Mouse (Mus musculus): ENCODE data around the gene Srpk1. TPM values are rescaled to one million over a fixed set of nuclear protein-coding genes. Genes with fewer than 3 reads are reported as not detected.
"Not testable (repeated sequence)": the region's sequence is repeated elsewhere in the genome, so short reads cannot be mapped to it uniquely, and the experiment has no call there.

Srpk1 gene
- polyA plus RNA-seq, 1 experiment from 2014 or later = 75.1 TPM

DNA sequence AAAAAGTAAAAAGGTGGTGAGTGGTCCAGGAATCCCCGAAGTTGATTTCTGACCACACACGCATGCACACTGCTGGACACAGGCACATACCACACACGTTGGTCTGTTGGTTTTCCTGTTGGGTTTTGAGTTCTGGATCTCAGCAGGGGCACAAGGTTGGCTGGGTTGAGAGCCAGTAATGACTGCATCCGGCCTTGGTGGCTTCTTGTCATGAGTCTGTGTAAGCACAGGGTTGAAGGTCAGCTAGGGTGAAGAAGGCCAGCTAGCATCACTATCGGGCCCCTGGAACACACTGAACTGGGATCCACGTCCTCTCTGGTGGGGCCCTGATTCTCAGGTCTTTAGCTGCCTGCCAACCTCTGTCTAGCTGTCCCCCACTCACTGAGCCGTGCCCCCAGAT, 50.0 kb downstream of the Srpk1 start:
- no peak for ATAC-seq (ENCODE audit: borderline replicate concordance, extremely low read depth, low FRiP score, low TSS enrichment)
- WGBS = 73% methylated on average over 7 of the region's 7 CpGs

DNA sequence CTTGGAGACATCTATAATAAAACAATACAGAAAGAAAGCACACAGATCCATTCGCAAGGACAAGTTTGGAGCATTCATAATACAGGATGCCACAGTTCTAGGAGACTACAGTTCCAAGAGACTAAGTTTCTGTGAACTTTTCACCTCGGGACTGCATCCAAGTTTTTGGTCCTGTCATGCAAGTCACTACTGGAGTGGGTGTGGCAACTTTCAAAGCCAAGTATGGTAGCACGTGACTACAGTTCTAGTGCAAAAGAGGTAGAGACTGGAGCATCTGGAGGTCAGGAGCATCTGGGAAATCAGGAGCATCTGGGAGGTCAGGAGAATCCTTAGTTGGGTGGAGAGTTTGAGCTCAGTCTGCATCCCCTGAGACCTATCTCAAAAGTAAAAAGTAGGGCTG, 50.6 kb downstream of the Srpk1 start:
- Histone ChIP-seq H3K36me3 (no peaks in the 10 kb centered on the region), H3K9me3 (no peaks in the 10 kb centered on the region), H3K27ac (no peak overlapping the region), H3K27me3 (peaks cover 3% of the 10 kb centered on the region; the same call in 1 of the 2 replicates), H3K4me2 (no peak overlapping the region), H3K4me1 (peaks cover 9% of the 10 kb centered on the region; the same call in 1 of the 2 replicates), H3K4me3 (no peak overlapping the region), H3K9ac (no peak overlapping the region)
- ATAC-seq (ENCODE audit: borderline replicate concordance, extremely low read depth, low FRiP score, low TSS enrichment) = no peak
- WGBS = 58% methylated on average over 3 of the region's 3 CpGs

More for the DNA sequence above, 50.0 kb downstream of the Srpk1 start:
- no peak overlapping the region for H3K4me2 ChIP-seq
- H3K9me3 ChIP-seq = no peaks in the 10 kb centered on the region
- no peak overlapping the region for H3K9ac ChIP-seq
- H3K27ac ChIP-seq = no peak overlapping the region
- no peak overlapping the region for H3K4me3 ChIP-seq
- no peaks in the 10 kb centered on the region for H3K36me3 ChIP-seq
- H3K4me1 ChIP-seq = peaks cover 9% of the 10 kb centered on the region; the same call in 1 of the 2 replicates
- H3K27me3 ChIP-seq = peaks cover 3% of the 10 kb centered on the region; the same call in 1 of the 2 replicates

DNA sequence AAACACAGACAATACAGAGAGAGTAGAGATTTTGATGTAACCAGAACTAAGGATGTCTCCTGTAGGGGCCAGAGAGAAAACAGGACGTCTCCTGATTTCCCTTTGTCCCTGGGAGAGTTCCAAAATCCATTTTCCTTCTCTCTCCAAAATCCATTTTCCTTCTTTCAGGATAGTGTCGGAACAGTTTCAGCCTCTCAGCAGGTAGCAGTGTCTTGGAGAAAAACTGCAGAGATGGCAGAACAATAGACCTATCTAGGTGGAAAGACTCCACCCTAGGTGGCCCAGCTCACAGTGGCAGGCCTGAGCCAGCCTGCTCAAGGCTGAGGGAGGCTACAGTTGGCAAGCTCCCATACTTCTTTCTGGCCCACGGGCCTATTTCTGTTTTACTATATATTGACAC, 55.0 kb downstream of the Srpk1 start:
- Histone ChIP-seq H3K27ac (no peak overlapping the region), H3K36me3 (no peaks in the 10 kb centered on the region), H3K9ac (no peak overlapping the region), H3K4me3 (no peak overlapping the region), H3K4me1 (no peaks in the 10 kb centered on the region), H3K27me3 (no peaks in the 10 kb centered on the region), H3K9me3 (no peaks in the 10 kb centered on the region), H3K4me2 (no peak overlapping the region)
- 41% methylated on average over 3 of the region's 3 CpGs for WGBS
- no peak for ATAC-seq (ENCODE audit: borderline replicate concordance, extremely low read depth, low FRiP score, low TSS enrichment)

DNA sequence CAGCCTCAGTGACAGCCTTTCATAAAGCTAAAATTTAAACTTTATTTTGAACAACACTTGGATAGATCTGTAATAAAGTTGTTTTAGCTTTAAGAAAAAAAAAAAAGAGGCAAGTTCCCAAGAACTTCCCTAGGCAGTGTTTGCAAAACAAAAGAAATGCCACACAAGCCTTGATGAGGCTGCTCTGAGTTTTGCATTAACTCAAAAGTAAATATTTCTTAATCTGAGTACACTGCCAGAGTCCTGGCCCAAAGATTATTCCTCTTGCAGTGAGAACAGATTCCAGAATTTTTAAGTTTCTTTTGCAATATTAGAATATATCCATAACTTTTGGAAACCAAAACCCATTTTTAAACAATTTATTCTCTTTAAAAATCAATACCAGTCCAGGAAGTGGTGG, 57.3 kb downstream of the Srpk1 start:
- no peak for ATAC-seq (ENCODE audit: borderline replicate concordance, extremely low read depth, low FRiP score, low TSS enrichment)
- Histone ChIP-seq H3K27me3 (no peaks in the 10 kb centered on the region), H3K4me2 (no peak overlapping the region), H3K9ac (no peak overlapping the region), H3K4me1 (peaks cover 10% of the 10 kb centered on the region; the same call in 1 of the 2 replicates), H3K27ac (no peak overlapping the region), H3K9me3 (no peaks in the 10 kb centered on the region), H3K36me3 (no peaks in the 10 kb centered on the region), H3K4me3 (no peak overlapping the region)

DNA sequence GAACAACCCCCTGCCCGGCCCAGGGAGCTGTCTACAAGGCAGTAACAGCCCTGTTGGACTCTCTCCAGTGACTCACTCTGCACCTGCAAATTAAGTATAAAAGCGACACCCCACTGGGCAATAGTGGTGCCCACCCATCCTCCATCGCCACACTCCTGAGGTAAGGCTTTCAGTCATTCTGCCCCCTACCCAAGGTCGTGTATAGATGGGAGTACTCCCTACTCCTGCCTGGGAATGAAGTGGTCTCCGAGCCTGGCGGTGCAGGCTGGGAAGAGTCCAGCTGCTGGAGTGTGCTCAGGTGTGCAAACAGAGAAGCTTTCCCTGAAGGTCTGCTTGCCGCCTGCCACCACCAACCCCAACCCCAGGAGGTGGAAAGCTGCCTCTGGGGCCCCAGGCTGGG, 60.9 kb downstream of the Srpk1 start:
- no peak overlapping the region for H3K4me3 ChIP-seq
- H3K36me3 ChIP-seq = no peaks in the 10 kb centered on the region
- peak; percentile 55; the same call in 1 of the 2 replicates for ATAC-seq (ENCODE audit: borderline replicate concordance, extremely low read depth, low FRiP score, low TSS enrichment)
- no peak overlapping the region for H3K9ac ChIP-seq
- H3K27me3 ChIP-seq = no peaks in the 10 kb centered on the region
- peak overlapping the region; percentile 60 for H3K27ac ChIP-seq
- no peak overlapping the region for H3K4me2 ChIP-seq
- WGBS = 36% methylated on average over 7 of the region's 7 CpGs
- H3K4me1 ChIP-seq = peaks cover 10% of the 10 kb centered on the region; the same call in 1 of the 2 replicates
- H3K9me3 ChIP-seq = no peaks in the 10 kb centered on the region

DNA sequence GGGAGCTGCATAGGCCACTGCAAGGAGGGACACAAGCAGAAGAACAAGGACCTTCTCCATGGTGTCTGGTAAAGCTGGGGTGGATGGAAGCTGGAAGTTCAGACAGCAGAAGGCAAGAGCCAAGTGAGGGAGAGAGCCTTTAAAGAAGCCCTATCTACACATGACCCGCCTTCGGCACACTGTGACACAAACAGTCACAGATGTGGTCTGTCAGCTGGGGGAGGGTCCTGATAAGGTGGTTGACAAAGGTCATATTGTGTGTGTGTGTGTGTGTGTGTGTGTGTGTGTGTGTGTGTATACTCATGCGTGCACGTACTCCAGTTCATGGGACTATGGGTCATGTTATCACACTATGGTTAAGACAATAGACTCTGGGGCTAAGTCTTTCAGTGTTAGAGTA, 61.9 kb downstream of the Srpk1 start, which contains the start of gene Clps:
TSS of gene Clps (minus strand) at position 169 of the 400 bp plus-strand sequence.
- peaks cover 10% of the 10 kb centered on the region; the same call in 1 of the 2 replicates for H3K4me1 ChIP-seq

DNA sequence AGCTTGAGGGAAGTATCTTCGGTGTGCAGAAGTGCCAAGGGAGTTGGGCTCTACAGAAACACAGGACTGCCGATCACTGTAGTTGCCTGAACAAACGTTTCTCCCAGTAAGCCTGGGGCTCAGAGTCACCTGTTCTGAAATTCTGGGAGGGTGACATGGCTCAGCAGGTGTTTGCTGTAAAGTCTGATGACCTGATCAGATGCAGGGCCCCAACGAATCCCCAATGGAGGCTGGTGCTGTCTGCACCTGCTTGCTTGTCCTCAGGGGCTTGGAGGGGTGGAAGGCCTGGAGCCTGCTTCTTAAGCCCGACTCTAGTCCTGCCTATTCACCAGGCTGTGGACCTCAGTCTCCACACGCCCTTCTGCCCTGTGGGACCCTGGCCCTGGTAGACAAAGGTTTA, 64.7 kb downstream of the Srpk1 start:
- no peak overlapping the region for H3K4me3 ChIP-seq
- no peaks in the 10 kb centered on the region for H3K9me3 ChIP-seq
- no peaks in the 10 kb centered on the region for H3K36me3 ChIP-seq
- H3K4me1 ChIP-seq = peaks cover 13% of the 10 kb centered on the region; the same call in 1 of the 2 replicates
- H3K27ac ChIP-seq = no peak overlapping the region
- no peak overlapping the region for H3K9ac ChIP-seq
- no peak overlapping the region for H3K4me2 ChIP-seq
- no peaks in the 10 kb centered on the region for H3K27me3 ChIP-seq
- 72% methylated on average over 6 of the region's 6 CpGs for WGBS
- no peak for ATAC-seq (ENCODE audit: borderline replicate concordance, extremely low read depth, low FRiP score, low TSS enrichment)

More for the DNA sequence above, 61.9 kb downstream of the Srpk1 start, which contains the start of gene Clps:
- ATAC-seq (ENCODE audit: borderline replicate concordance, extremely low read depth, low FRiP score, low TSS enrichment) = no peak
- H3K27me3 ChIP-seq = no peaks in the 10 kb centered on the region
- H3K36me3 ChIP-seq = no peaks in the 10 kb centered on the region
- no peak within 1 kb of the TSS for H3K4me3 ChIP-seq
- H3K27ac ChIP-seq = peak within 1 kb of the TSS; percentile 60
- H3K9ac ChIP-seq = no peak within 1 kb of the TSS
- H3K9me3 ChIP-seq = no peaks in the 10 kb centered on the region
- WGBS = 55% methylated on average over 4 of the region's 4 CpGs
- H3K4me2 ChIP-seq = no peak within 1 kb of the TSS

DNA sequence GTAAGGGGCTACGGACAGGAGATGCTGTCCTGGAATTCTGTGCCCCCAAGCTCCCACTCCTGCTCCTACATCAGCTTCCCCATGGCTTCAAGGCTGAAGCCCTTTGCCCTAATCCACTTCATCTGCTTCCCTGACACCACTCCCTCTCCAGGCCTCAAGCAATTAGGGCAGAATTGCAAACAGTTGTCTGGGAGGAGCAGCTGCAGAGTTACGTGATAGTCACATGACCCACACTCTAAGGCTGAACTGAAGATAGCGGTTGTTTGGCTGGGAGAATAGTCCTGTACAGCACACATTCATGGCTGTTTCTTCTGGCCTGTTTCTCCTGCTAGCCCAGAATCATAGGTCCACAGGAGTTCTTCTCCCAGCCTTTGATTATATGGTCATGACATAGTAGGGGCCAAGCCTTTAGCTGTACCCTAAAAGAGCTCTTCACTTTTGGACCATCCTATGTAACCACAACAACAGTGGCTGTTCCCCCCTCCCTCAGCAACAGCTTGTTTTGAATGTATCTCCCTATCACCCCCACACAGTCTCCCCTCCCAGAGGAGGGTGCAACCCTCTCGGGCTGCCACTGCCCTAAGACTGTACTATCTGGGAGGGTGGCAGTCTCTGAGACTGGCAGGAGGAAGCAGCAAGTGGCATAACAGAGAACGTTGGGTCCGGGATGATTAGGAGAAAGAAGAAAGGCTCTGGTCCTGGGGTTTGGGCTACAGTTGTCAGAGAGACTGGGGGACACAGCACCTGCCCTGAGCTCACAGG, 65.7 kb downstream of the Srpk1 start:
- Histone ChIP-seq H3K27me3 (no peaks in the 10 kb centered on the region), H3K4me2 (no peak overlapping the region), H3K9ac (no peak overlapping the region), H3K9me3 (no peaks in the 10 kb centered on the region), H3K36me3 (no peaks in the 10 kb centered on the region), H3K4me1 (peaks cover 12% of the 10 kb centered on the region; the same call in 1 of the 2 replicates), H3K4me3 (no peak overlapping the region), H3K27ac (no peak overlapping the region)
- WGBS = 45% methylated on average over 6 of the region's 6 CpGs
- no peak for ATAC-seq (ENCODE audit: borderline replicate concordance, extremely low read depth, low FRiP score, low TSS enrichment)

DNA sequence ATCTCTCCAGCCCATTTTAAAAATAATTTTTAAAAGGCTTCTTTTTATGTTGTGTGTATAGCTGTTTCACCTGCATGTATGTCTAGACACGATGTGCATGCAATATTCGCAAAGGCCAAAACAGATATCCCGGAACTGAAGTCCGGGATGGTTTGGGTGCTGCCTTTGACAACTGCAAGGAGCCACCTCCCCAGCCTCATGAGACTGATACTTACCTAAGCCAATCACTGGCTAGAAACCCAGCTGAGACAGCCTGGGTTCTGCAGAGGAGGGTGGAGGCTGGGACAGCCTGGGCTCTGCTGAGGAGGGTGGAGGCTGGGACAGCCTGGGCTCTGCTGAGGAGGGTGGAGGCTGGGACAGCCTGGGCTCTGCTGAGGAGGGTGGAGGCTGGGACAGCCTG, 68.5 kb downstream of the Srpk1 start:
- not testable (repeated sequence) for H3K36me3 ChIP-seq; H3K27ac ChIP-seq; H3K4me2 ChIP-seq; H3K4me1 ChIP-seq; H3K27me3 ChIP-seq; H3K9me3 ChIP-seq; H3K9ac ChIP-seq; ATAC-seq (ENCODE audit: borderline replicate concordance, extremely low read depth, low FRiP score, low TSS enrichment); H3K4me3 ChIP-seq
- WGBS = 92% methylated on average over 4 of the region's 4 CpGs

DNA sequence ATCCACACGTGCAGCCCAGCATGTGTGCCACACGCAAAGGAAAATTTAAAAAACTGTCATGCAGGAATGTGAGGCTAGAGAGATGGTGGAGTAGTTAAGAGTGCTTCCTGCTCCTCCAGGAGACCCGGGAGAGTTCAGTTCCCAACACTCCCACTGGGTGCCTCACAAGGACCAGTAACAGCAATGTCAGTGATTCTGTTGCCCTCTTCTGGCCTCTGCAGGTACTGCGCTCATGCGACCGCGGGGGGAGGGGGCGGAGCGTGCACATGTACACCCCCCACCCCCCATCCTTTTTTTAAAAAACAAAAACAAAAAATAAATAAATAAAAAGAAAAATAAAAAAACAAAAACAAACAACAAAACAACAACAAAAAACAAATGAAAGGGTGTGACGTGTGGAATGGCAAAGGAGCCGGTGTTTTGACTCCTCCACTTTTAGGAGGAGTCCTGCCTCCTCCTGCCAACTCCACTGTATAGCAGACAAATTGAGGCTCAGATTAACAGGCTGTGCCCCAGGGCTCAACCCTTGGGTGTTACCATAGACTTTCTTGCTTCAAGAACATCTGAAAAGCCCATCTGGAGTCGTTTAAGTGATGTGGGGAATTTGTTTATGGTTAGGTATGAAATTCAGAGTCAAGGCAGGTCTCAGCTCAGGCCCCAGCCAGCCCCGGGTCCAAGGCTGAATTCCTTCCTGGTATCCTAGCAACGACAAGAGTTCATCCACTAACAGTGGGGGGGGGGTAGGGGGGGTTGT, 69.3 kb downstream of the Srpk1 start:
- no peaks in the 10 kb centered on the region for H3K27me3 ChIP-seq
- H3K9ac ChIP-seq = no peak overlapping the region; the same call in 1 of the 2 replicates
- no peak overlapping the region for H3K27ac ChIP-seq
- no peaks in the 10 kb centered on the region for H3K36me3 ChIP-seq
- H3K9me3 ChIP-seq = no peaks in the 10 kb centered on the region
- no peak overlapping the region for H3K4me3 ChIP-seq
- no peak overlapping the region for H3K4me2 ChIP-seq
- H3K4me1 ChIP-seq = 0 out of 2 replicates have a peak, but pooled peaks cover 3% of the 10 kb centered on the region
- 4% methylated on average over 14 of the region's 14 CpGs for WGBS
- ATAC-seq (ENCODE audit: borderline replicate concordance, extremely low read depth, low FRiP score, low TSS enrichment) = no peak

DNA sequence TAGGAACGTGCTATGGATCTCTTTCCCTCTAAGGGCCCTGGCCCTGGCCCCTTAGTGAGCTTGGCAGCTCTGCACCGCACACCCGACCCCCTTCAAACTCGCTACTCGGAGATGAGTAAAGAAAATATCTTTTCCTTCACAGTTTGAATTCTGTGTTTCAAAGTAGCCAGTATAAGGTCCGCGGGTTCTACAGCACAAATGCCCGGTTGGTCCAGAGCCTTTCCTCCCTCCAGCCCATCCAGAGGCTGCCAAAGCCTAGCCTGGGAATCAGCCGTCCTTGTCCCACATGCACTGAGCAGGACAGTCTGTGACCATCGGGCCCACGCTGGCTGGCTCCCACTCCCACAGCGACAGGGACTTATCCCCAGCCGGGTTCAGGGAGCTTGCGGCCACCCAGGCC, 73.4 kb downstream of the Srpk1 start, which contains the start of gene Clpsl2:
TSS of gene Clpsl2 (plus strand) at position 301 of the 400 bp plus-strand sequence.
- H3K4me3 ChIP-seq = no peak within 1 kb of the TSS
- H3K27ac ChIP-seq = no peak within 1 kb of the TSS
- no peaks in the 10 kb centered on the region for H3K9me3 ChIP-seq
- H3K27me3 ChIP-seq = no peaks in the 10 kb centered on the region
- H3K36me3 ChIP-seq = no peaks in the 10 kb centered on the region
- WGBS = 71% methylated on average over 14 of the region's 14 CpGs
- H3K4me2 ChIP-seq = no peak within 1 kb of the TSS
- no peak for ATAC-seq (ENCODE audit: borderline replicate concordance, extremely low read depth, low FRiP score, low TSS enrichment)
- no peak within 1 kb of the TSS for H3K9ac ChIP-seq
- 0 out of 2 replicates have a peak, but pooled peaks cover 3% of the 10 kb centered on the region for H3K4me1 ChIP-seq

DNA sequence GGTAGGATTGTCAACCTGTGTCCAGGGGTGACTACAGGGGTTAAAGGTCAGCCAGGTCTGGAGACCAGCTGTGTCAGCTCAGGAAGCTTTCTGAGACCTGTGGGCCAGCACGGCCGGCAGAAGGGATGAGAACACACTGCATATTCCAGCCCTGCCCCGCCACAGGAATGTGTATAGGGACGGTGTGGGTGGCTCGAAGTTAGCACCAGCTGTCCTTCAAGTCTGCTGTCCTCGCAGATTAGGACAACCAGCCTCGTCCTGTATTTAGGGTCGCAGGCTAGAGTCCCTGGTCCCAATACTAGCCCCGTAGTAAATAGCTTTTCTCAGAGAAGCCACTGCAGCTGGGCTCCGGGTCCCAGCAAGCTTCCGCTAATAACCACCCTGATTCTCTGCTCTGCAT, 74.0 kb downstream of the Srpk1 start:
- no peak overlapping the region for H3K4me3 ChIP-seq
- H3K27me3 ChIP-seq = no peaks in the 10 kb centered on the region
- H3K36me3 ChIP-seq = no peaks in the 10 kb centered on the region
- H3K9me3 ChIP-seq = no peaks in the 10 kb centered on the region
- 64% methylated on average over 11 of the region's 11 CpGs for WGBS
- H3K4me2 ChIP-seq = no peak overlapping the region
- no peak overlapping the region for H3K9ac ChIP-seq
- no peak for ATAC-seq (ENCODE audit: borderline replicate concordance, extremely low read depth, low FRiP score, low TSS enrichment)
- no peak overlapping the region for H3K27ac ChIP-seq
- 0 out of 2 replicates have a peak, but pooled peaks cover 3% of the 10 kb centered on the region for H3K4me1 ChIP-seq

Data from lung, embryonic 15.5 days (tissue).